In the genomic region with DNA sequence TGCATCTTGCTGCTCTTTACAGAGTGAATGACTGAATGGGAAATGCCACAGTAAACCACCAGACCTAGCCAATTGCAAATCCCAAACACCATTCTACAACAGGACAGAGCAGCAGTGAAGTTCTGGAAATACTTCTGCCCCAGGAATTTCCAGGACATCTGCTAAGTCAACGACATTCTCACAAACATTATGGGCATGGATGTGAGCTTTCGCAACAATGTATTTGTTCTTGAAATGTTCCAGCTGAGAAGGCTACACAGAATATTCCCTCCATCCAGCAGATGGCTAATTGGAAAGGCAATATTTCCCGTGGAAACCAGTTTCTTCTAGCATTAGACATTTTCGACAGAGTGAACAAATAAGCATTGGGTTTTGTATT, we compare ENCODE assay signal across 27 mouse cellular contexts.
DNase-seq lines count a peak whose midpoint lies in the region; ATAC-seq and TF ChIP-seq lines count a peak whose summit lies in the region.
"Had no signal": no experiment of that assay in that cellular context is flagged by ENCODE, and none has a peak within 500 bp of the region (broad histone marks: within the 10 kb centered on the region; RNA-seq: fewer than 3 reads in every experiment).

No protein-coding gene starts in this region.

- ATAC-seq in kidney, postnatal 0 days (replicated peaks; ENCODE audit: low FRiP score, low read depth): no peak
- 0 out of 2 replicates have a peak, but pooled peaks have one; percentile 27 for ATAC-seq in lung, embryonic 15.5 days (ENCODE audit: borderline replicate concordance, extremely low read depth, low FRiP score, low TSS enrichment)
- ATAC-seq: CD4-positive, CD25-positive, alpha-beta regulatory T cell, adult 4 months; forebrain, postnatal 0 days; hindbrain, postnatal 0 days; intestine, embryonic 15.5 days had no signal

- no peak overlapping the region for H3K9ac ChIP-seq in kidney, postnatal 0 days (ENCODE audit: low read depth, low read length)
- H3K9ac ChIP-seq in lung, embryonic 15.5 days: no peak overlapping the region
- H3K9ac ChIP-seq: embryonic facial prominence, embryonic 13.5 days; forebrain, postnatal 0 days; heart, embryonic 12.5 days; intestine, embryonic 15.5 days; limb, embryonic 12.5 days; liver, embryonic 15.5 days had no signal

- no peak for TF ChIP-seq CTCF in kidney, postnatal 0 days (IDR thresholded peaks at IDR 0.05; ENCODE audit: low read depth)
- no peak for TF ChIP-seq CTCF in lung, adult 2 months (IDR thresholded peaks at IDR 0.05; ENCODE audit: insufficient read depth, low read length)

- DNase-seq in kidney, postnatal 0 days (ENCODE audit: low spot score): peak; percentile 8
- DNase-seq in kidney, adult 8-10 months: no peak
- no peak for DNase-seq in lung, adult 2 months
- peak; percentile 22 for DNase-seq in layer of hippocampus, adult 9-11 months
- peak; percentile 3 for DNase-seq in lung, postnatal 14 days
- no peak for DNase-seq in cerebellum, postnatal 4 days (ENCODE audit: low spot score in 2 of 2)
- DNase-seq: adrenal gland, postnatal 25 days; cerebellum, adult 11-12 months; cerebellum, adult 9-11 months; forebrain, postnatal 0 days; gastrocnemius, postnatal 14 days; heart, postnatal 4 days; kidney, adult 2 months; kidney, postnatal 10 days; thymus, adult 2 months; thymus, postnatal 36 days had no signal

- H3K4me3 ChIP-seq in kidney, postnatal 0 days (replicated peaks; ENCODE audit: low read depth, low read length): no peak overlapping the region
- H3K4me3 ChIP-seq in lung, embryonic 15.5 days: no peak overlapping the region
- H3K4me3 ChIP-seq in lung, adult 2 months (replicated peaks; ENCODE audit: extremely low read depth, low read depth, low read length): no peak overlapping the region
- H3K4me3 ChIP-seq: embryonic facial prominence, embryonic 13.5 days; forebrain, embryonic 10.5 days; heart, embryonic 12.5 days; intestine, embryonic 15.5 days; left cerebral cortex, adult 2 months; limb, embryonic 12.5 days; liver, embryonic 15.5 days; midbrain, embryonic 10.5 days had no signal

- no peaks in the 10 kb centered on the region for H3K36me3 ChIP-seq in kidney, postnatal 0 days (ENCODE audit: insufficient read depth, low read length)
- H3K36me3 ChIP-seq in lung, embryonic 15.5 days: no peaks in the 10 kb centered on the region
- H3K36me3 ChIP-seq: embryonic facial prominence, embryonic 13.5 days; forebrain, embryonic 10.5 days; heart, embryonic 12.5 days; intestine, embryonic 15.5 days; limb, embryonic 12.5 days; liver, embryonic 15.5 days; midbrain, embryonic 10.5 days had no signal

- no peak overlapping the region for H3K4me2 ChIP-seq in kidney, postnatal 0 days (ENCODE audit: low read length)
- H3K4me2 ChIP-seq in lung, embryonic 15.5 days: no peak overlapping the region
- H3K4me2 ChIP-seq: embryonic facial prominence, embryonic 13.5 days; heart, embryonic 12.5 days; intestine, embryonic 15.5 days; limb, embryonic 12.5 days; liver, embryonic 15.5 days had no signal

- no peaks in the 10 kb centered on the region for H3K27me3 ChIP-seq in kidney, postnatal 0 days (ENCODE audit: insufficient read depth, low read length)
- no peaks in the 10 kb centered on the region for H3K27me3 ChIP-seq in lung, embryonic 15.5 days
- H3K27me3 ChIP-seq: embryonic facial prominence, embryonic 13.5 days; heart, embryonic 12.5 days; intestine, embryonic 15.5 days; limb, embryonic 12.5 days; liver, embryonic 15.5 days had no signal

- no peaks in the 10 kb centered on the region for H3K9me3 ChIP-seq in kidney, postnatal 0 days (replicated peaks; ENCODE audit: low read length)
- H3K9me3 ChIP-seq in lung, embryonic 15.5 days: no peaks in the 10 kb centered on the region
- H3K9me3 ChIP-seq: embryonic facial prominence, embryonic 13.5 days; forebrain, embryonic 10.5 days; heart, embryonic 12.5 days; intestine, embryonic 15.5 days; limb, embryonic 12.5 days; liver, embryonic 15.5 days; midbrain, embryonic 10.5 days had no signal

- 43% methylated on average over 4 of the region's 4 CpGs for WGBS in kidney, postnatal 0 days
- WGBS in lung, embryonic 15.5 days: 65% methylated on average over 4 of the region's 4 CpGs
- 68% methylated on average over 4 of the region's 4 CpGs for WGBS in lung, adult 2 months

- H3K27ac ChIP-seq in kidney, postnatal 0 days: no peak overlapping the region
- no peak overlapping the region for H3K27ac ChIP-seq in lung, embryonic 15.5 days
- H3K27ac ChIP-seq: embryonic facial prominence, embryonic 13.5 days; forebrain, embryonic 10.5 days; hindbrain, postnatal 0 days; intestine, embryonic 15.5 days; left cerebral cortex, adult 2 months; limb, embryonic 12.5 days; liver, embryonic 15.5 days; midbrain, embryonic 10.5 days had no signal

- no peaks in the 10 kb centered on the region for H3K4me1 ChIP-seq in kidney, postnatal 0 days (replicated peaks; ENCODE audit: insufficient read depth, low read length)
- H3K4me1 ChIP-seq in lung, embryonic 15.5 days: no peaks in the 10 kb centered on the region
- no peaks in the 10 kb centered on the region for H3K4me1 ChIP-seq in lung, adult 2 months (ENCODE audit: control insufficient read depth, insufficient read depth, low read length)
- H3K4me1 ChIP-seq: embryonic facial prominence, embryonic 13.5 days; heart, embryonic 12.5 days; intestine, embryonic 15.5 days; limb, embryonic 12.5 days; liver, embryonic 15.5 days had no signal

- no peak for TF ChIP-seq POLR2A in lung, adult 2 months (IDR thresholded peaks at IDR 0.05; ENCODE audit: borderline replicate concordance, extremely low read depth, low read depth, low read length)

Comparison
In these comparisons a context has a peak if more than half of its experiments do, and no peak if none do; other contexts are left out.
1. DNase-seq: peak in kidney, postnatal 0 days (single experiment), layer of hippocampus, adult 9-11 months (single experiment) and lung, postnatal 14 days (single experiment); none in kidney, adult 8-10 months (0 of 2), lung, adult 2 months (single experiment) and cerebellum, postnatal 4 days (0 of 2).